Mouse (Mus musculus) liver, adult 2 months (tissue): ENCODE data around the gene Pgm2l1. TPM values are rescaled to one million over a fixed set of nuclear protein-coding genes. Genes with fewer than 3 reads are reported as not detected.

Source experiments
- DNase-seq: peaks from one replicate; pipeline ENCODE4 v3.0.0-alpha.2; 2011; ENCODE audit warnings: low read depth, low spot score; ENCODE audit errors: extremely low read depth
- H3K27ac ChIP-seq: fragments of 200-500 bp; replicated peaks from 2 replicates; pipeline ENCODE4 v1.5.1; 2012; ENCODE audit warnings: low read depth, mild to moderate bottlenecking, control low read depth, inconsistent platforms, low read length; ENCODE audit not compliant: insufficient read depth
- H3K27me3 ChIP-seq: fragments of 200-500 bp; 2 replicates; pipeline ENCODE4 v1.6.1; 2012; ENCODE audit warnings: mild to moderate bottlenecking, moderate library complexity, low read length, inconsistent platforms; ENCODE audit not compliant: control insufficient read depth, insufficient read depth
- H3K36me3 ChIP-seq: fragments of 200-500 bp; 2 replicates; pipeline ENCODE4 v1.6.1; 2012; ENCODE audit warnings: low read length, inconsistent platforms; ENCODE audit not compliant: control insufficient read depth, insufficient read depth
- H3K4me1 ChIP-seq: fragments of 200-500 bp; 2 replicates; pipeline ENCODE4 v1.6.1; 2011; ENCODE audit warnings: low read length; ENCODE audit not compliant: control insufficient read depth, insufficient read depth
- H3K4me3 ChIP-seq: fragments of 200-500 bp; 2 replicates; pipeline ENCODE4 v1.5.1; 2011; ENCODE audit warnings: low read depth, mild to moderate bottlenecking, control low read depth, low read length, moderate library complexity; ENCODE audit not compliant: insufficient read depth
- H3K79me2 ChIP-seq: fragments of 200-500 bp; 2 replicates; pipeline ENCODE4 v1.6.1; 2012; ENCODE audit warnings: inconsistent platforms, mild to moderate bottlenecking, low read length, moderate library complexity; ENCODE audit not compliant: control insufficient read depth, insufficient read depth
- H3K9ac ChIP-seq: fragments of 200-500 bp; 2 replicates; pipeline ENCODE4 v1.6.1; 2012; ENCODE audit warnings: low read depth, mild to moderate bottlenecking, control low read depth, inconsistent platforms, low read length
- CTCF ChIP-seq: fragments of 200-500 bp; IDR thresholded peaks from 2 replicates; pipeline ENCODE4 v1.5.1; 2011; ENCODE audit warnings: low read depth, low read length, control low read depth
- POLR2A ChIP-seq: fragments of 200-500 bp; IDR thresholded peaks from 2 replicates; pipeline ENCODE4 v1.6.1; 2011; ENCODE audit warnings: low read length, control low read depth; ENCODE audit not compliant: insufficient read depth; ENCODE audit errors: extremely low read depth
- WGBS: fragments of 180-500 bp; shearing (Covaris S2); methylation state at CpG from one replicate; pipeline ENCODE4 v1.1.7; 2018; 5-methylcytosine and 5-hydroxymethylcytosine counted together
- polyA plus RNA-seq: library from polyadenylated mRNA; depleted of rRNA; stranded (reverse); fragments of >200 nt; gene quantifications from 2 replicates; pipeline ENCODE4 v1.2.3, GENCODE M21; 2012
- total RNA-seq: library from RNA; depleted of rRNA; stranded (reverse); fragments of >200 nt; gene quantifications from 2 replicates; pipeline ENCODE4 v1.2.3, GENCODE M21; 2014

Gene Pgm2l1
- total and polyA plus RNA-seq, 2 experiments, result 0.59 to 3.6 TPM

DNA sequence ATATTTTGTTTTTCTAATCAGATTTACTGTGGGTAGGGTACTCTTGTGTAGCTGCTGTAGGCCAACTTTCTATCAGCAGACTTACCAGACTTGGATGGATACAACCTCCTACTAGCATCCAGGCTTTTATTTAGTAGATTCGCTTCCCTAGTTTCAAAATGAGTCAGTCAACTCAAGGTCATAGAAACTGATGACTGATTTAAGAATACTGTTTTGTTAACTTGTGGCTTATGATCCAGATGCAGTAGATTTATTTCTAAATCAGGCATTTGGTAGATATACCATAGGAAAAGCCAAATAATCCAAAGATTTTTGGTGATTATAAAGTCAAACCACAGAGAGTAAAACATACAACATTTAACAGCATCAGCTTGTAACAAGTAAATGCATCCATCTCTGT lies 3.5 kb downstream of the Pgm2l1 start:
- Histone ChIP-seq H3K9ac (no peak overlapping the region), H3K27me3 (no peaks in the 10 kb centered on the region), H3K4me3 (no peak overlapping the region), H3K27ac (no peak overlapping the region), H3K36me3 (no peaks in the 10 kb centered on the region), H3K4me1 (peaks cover 7% of the 10 kb centered on the region), H3K79me2 (no peaks in the 10 kb centered on the region)
- no peak for DNase-seq
- TF ChIP-seq POLR2A, result no peak
- no peak for TF ChIP-seq CTCF
- 94% methylated on average over 1 of the region's 1 CpGs for WGBS

- no peaks in the 10 kb centered on the region for H3K27me3 ChIP-seq
- 84% methylated on average over 1 of the region's 1 CpGs for WGBS
- H3K9ac ChIP-seq, result no peak overlapping the region
- no peaks in the 10 kb centered on the region for H3K79me2 ChIP-seq
- DNase-seq, result no peak
- no peak overlapping the region for H3K27ac ChIP-seq
- TF ChIP-seq CTCF (no peak), POLR2A (no peak)
- no peaks in the 10 kb centered on the region for H3K36me3 ChIP-seq
- H3K4me3 ChIP-seq, result no peak overlapping the region
- H3K4me1 ChIP-seq, result peaks cover 7% of the 10 kb centered on the region
These were observed 4.5 kb downstream of the Pgm2l1 start for GRCm38 (mm10) chr7:100231661-100232060.

DNA sequence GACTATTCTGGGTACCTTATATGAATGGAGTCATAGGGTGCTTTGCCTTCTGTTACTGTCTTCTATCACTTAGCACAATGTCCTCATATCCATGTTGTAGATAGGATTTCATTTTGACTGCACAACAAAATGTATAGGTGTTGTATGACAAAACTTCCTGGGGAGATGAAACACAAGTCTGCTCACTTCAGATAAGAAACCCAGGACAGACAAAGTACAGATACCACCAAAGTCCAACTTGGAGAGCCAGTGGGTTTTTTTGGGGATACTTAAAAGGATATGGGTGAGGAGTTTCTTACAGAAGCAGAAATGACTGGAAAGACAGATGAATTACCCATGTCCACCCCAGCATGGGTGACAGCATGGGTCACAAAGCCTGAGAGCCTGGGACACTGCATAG lies 6.5 kb downstream of the Pgm2l1 start:
- no peak for DNase-seq
- no peaks in the 10 kb centered on the region for H3K27me3 ChIP-seq
- no peak overlapping the region for H3K27ac ChIP-seq

DNA sequence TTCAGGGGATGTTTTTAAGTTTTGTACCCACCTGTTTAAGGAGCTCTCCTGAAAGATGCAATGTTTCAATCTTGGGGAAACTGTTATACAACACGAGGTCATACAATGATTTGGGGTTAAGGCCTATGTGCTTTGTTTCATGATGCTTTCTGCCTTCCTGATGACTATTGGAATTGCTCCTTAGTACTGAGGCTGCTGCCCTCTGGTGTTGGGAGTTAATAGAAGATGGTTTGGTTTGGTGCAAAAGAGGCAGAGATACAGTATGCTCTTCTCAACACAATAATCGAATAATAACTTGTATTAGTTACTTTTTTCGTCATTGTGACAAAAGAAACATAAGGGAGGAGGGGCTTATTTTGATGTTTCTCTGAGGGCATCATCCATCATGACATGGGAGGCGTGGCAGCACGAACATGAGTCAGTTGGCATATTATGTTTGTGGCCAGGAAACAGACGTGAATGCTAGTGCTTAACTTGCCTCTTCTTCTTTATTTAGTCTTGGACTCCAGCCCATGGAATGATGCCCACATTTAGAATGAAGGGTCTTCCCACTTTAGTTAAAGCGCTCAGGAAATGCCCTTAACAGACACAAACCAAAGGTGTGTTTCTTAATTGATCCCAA lies 7.2 kb downstream of the Pgm2l1 start:
- WGBS, result 57% methylated on average over 7 of the region's 7 CpGs
- H3K27ac ChIP-seq, result no peak overlapping the region
- no peak overlapping the region for H3K4me3 ChIP-seq
- H3K36me3 ChIP-seq, result no peaks in the 10 kb centered on the region
- TF ChIP-seq POLR2A (no peak), CTCF (peak; percentile 47; the same call in 1 of the 2 replicates)
- H3K27me3 ChIP-seq, result no peaks in the 10 kb centered on the region
- no peak overlapping the region for H3K9ac ChIP-seq
- DNase-seq, result peak; percentile 45
- H3K4me1 ChIP-seq, result no peaks in the 10 kb centered on the region
- no peaks in the 10 kb centered on the region for H3K79me2 ChIP-seq

More for the DNA sequence above, 6.5 kb downstream of the Pgm2l1 start:
- H3K36me3 ChIP-seq, result no peaks in the 10 kb centered on the region
- peaks cover under 1% of the 10 kb centered on the region; the same call in 1 of the 2 replicates for H3K4me1 ChIP-seq
- no peak overlapping the region for H3K9ac ChIP-seq
- TF ChIP-seq POLR2A, result no peak
- no peak for TF ChIP-seq CTCF
- no peak overlapping the region for H3K4me3 ChIP-seq
- no peaks in the 10 kb centered on the region for H3K79me2 ChIP-seq

DNA sequence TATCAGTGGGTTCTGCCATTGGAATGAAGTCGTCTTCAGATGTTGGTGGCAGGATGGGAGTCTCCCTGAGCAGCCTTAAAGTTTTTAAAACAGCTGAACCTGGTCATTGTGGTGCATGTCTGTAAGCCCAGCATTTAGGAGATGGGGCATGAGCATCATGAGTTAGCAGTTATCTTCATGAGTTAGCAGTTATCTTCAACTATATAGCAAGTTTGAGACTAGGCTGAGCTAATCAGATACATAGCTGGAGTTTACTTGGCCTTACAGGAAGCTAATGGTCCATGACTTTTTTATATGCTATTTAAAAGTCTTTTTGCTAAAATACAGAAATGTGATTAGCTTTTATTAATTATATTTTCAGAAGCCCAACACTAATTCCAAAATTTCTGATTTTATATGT lies 11.1 kb downstream of the Pgm2l1 start:
- no peaks in the 10 kb centered on the region for H3K4me1 ChIP-seq
- H3K4me3 ChIP-seq, result no peak overlapping the region
- H3K27me3 ChIP-seq, result no peaks in the 10 kb centered on the region
- WGBS, result 95% methylated on average over 1 of the region's 1 CpGs
- TF ChIP-seq CTCF (no peak), POLR2A (no peak)
- H3K36me3 ChIP-seq, result no peaks in the 10 kb centered on the region
- no peak for DNase-seq
- H3K27ac ChIP-seq, result no peak overlapping the region
- H3K9ac ChIP-seq, result no peak overlapping the region
- H3K79me2 ChIP-seq, result no peaks in the 10 kb centered on the region

DNA sequence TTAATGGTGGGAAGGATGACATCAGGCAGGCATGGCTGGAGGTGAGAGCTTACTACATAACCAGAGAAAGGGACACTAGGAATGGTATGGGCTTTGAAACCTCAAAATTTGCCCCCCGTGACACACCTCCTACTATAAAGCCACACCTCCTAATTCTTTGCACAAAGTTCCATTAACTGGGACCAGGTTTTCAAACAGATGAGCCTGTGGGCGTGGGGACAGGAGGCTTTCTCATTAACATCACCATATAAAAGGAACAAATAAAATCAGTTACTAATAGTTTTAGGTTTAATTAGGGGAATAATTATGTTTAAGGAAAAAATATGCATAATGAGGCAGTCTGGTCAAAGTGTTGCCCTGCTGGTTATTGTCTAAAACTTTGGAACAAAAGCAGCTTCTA lies 13.4 kb downstream of the Pgm2l1 start:
- Histone ChIP-seq H3K9ac (no peak overlapping the region), H3K27ac (no peak overlapping the region), H3K4me1 (no peaks in the 10 kb centered on the region), H3K79me2 (no peaks in the 10 kb centered on the region), H3K4me3 (no peak overlapping the region), H3K36me3 (no peaks in the 10 kb centered on the region), H3K27me3 (no peaks in the 10 kb centered on the region)
- 94% methylated on average over 2 of the region's 2 CpGs for WGBS
- TF ChIP-seq CTCF (no peak), POLR2A (no peak)
- no peak for DNase-seq
